Mouse (Mus musculus) cortical plate, adult 2 months (tissue): ENCODE results near the gene Fancd2.

Source experiments
- CTCF ChIP-seq: fragments of 200-500 bp; IDR thresholded peaks from 2 replicates; pipeline ENCODE4 v1.5.1; 2011; ENCODE audit warnings: mild to moderate bottlenecking, control low read depth, low read length; ENCODE audit not compliant: insufficient read depth; ENCODE audit errors: extremely low read depth
- POLR2A ChIP-seq: fragments of 200-500 bp; IDR thresholded peaks from 2 replicates; pipeline ENCODE4 v1.6.1; 2011; ENCODE audit warnings: mild to moderate bottlenecking, low read length, control low read depth; ENCODE audit not compliant: insufficient read depth; ENCODE audit errors: extremely low read depth

DNA sequence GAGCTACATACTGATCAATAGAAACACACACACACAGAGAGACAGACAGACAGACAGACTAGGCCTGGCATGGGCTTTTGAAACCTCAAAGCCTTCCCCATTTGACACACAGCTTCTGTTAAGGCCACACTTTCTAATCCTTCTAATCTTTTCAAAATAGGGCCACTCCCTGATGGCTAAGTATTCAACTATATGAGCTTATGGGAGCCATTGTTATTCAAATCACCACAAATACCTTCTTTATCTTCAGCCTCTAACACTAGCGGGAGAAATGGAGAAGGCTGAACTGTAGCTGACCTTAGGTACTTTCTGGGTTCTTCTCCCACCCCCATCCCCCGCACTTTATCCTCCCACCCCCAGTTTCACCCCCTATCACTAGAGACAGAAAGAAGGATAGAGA is 28.7 kb upstream of the Fancd2 start:
- TF ChIP-seq POLR2A (no peak), CTCF (no peak)
